Mouse (Mus musculus) hindbrain, embryonic 16.5 days (tissue): ENCODE measurements around the gene Usp6nl. TPM values are rescaled to one million over a fixed set of nuclear protein-coding genes. Genes with fewer than 3 reads are reported as not detected.
A peak's percentile ranks its signal among the peaks of the same experiment; 100 is the strongest.

Experiments
- ATAC-seq: fragments of 200-750 bp; cut with Nextera tagmentation; 2 replicates; pipeline ENCODE4 v1.8.0; 2017; ENCODE audit warnings: moderate TSS enrichment, moderate library complexity
- H3K27ac ChIP-seq: fragments of 300-500 bp; sonication (generic); 2 replicates; pipeline ENCODE4 v1.5.1; 2014; ENCODE audit warnings: low read depth, mild to moderate bottlenecking, control low read depth, low read length, moderate library complexity
- H3K27me3 ChIP-seq: fragments of 300-500 bp; sonication (generic); replicated peaks from 2 replicates; pipeline ENCODE4 v1.6.1; 2014; ENCODE audit warnings: low read length; ENCODE audit not compliant: control insufficient read depth, insufficient read depth
- H3K36me3 ChIP-seq: fragments of 300-500 bp; sonication (generic); 2 replicates; pipeline ENCODE4 v1.6.1; 2014; ENCODE audit warnings: mild to moderate bottlenecking, low read length, moderate library complexity, mixed read lengths; ENCODE audit not compliant: control insufficient read depth, insufficient read depth
- H3K4me1 ChIP-seq: fragments of 300-500 bp; sonication (generic); 2 replicates; pipeline ENCODE4 v1.6.1; 2014; ENCODE audit warnings: low read depth, low read length; ENCODE audit not compliant: control insufficient read depth, insufficient read depth
- H3K4me2 ChIP-seq: fragments of 300-500 bp; sonication (generic); 2 replicates; pipeline ENCODE4 v1.6.1; 2014; ENCODE audit warnings: mild to moderate bottlenecking, low read length, control low read depth, moderate library complexity
- H3K4me3 ChIP-seq: fragments of 300-500 bp; sonication (generic); 2 replicates; pipeline ENCODE4 v1.5.1; 2014; ENCODE audit warnings: mild to moderate bottlenecking, low read length, control low read depth, moderate library complexity
- H3K9ac ChIP-seq: fragments of 300-500 bp; sonication (generic); 2 replicates; pipeline ENCODE4 v1.6.1; 2014; ENCODE audit warnings: low read depth, mild to moderate bottlenecking, control low read depth, low read length, moderate library complexity
- H3K9me3 ChIP-seq: fragments of 300-500 bp; sonication (generic); 2 replicates; pipeline ENCODE4 v1.6.1; 2014; ENCODE audit warnings: mild to moderate bottlenecking, low read length, moderate library complexity; ENCODE audit not compliant: control insufficient read depth
- WGBS: fragments of 180-500 bp; shearing (Covaris S2); extraction: QIAGEN DNeasy Blood & Tissue Kit; methylation state at CpG from one replicate; pipeline ENCODE4 v1.1.7; 2014; 5-methylcytosine and 5-hydroxymethylcytosine counted together
- polyA plus RNA-seq: library from polyadenylated mRNA; unstranded; fragments of >200 nt; fragmentation: Nextera tagmentation; extraction: Ambion mirVana; gene quantifications from 2 replicates; pipeline ENCODE4 v1.2.1, GENCODE M21; 2015

The Usp6nl gene
- polyA plus RNA-seq, 1 experiment from 2014 or later: 6.0 TPM

DNA sequence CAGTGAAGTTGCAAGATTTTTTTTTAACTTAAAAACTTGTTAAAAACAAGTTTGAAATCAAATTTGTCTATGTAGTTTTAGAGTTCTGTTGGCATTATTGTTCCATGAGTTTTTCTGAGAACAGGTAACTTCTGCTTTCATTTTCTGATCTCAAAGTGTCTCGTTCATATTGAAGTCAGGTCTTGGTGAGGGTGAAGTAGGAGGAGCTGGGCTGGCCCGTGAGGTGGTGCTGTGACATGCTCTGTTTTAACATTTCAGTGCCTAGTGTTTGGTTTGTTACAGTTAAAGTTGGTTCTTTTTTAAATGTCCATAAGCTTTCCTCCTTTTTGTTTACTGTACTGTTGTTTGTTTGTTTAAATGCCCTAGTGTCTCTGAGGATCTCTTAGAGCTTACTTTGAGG, 15.0 kb downstream of the Usp6nl start:
- Histone ChIP-seq H3K4me3 (no peak overlapping the region), H3K9ac (no peak overlapping the region), H3K27ac (no peak overlapping the region), H3K4me1 (no peaks in the 10 kb centered on the region), H3K9me3 (no peaks in the 10 kb centered on the region), H3K27me3 (no peaks in the 10 kb centered on the region), H3K36me3 (no peaks in the 10 kb centered on the region), H3K4me2 (no peak overlapping the region)
- 84% methylated on average over 2 of the region's 2 CpGs for WGBS
- ATAC-seq: no peak

DNA sequence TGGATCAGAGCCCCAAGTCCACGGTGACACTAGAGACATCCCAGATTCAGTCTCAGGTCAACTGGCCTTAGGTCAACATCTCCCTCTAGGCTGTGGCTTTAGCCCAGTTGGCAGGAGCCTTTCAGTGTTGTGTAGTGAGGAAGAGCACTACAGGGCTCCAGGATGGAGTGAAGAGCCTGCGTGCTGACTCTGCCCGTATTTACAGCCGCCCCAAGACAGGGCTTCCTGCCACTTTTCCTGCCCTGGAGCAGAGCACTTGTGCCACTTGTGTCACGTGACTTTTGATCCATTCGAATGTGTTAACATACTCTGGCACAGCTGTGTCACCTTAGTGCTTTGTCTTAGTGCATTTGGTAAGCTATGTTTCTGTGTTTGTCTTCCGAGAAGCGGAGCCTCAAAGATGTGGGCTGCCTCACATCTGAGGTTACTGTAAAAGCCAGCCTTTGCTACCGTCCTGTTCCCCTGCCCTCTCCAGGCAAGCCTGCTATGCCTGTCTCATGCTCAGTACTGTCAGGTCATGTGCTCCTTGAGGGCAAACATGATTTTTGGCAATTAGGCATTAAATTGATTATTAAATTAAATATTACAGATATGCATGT, 15.7 kb downstream of the Usp6nl start:
- Histone ChIP-seq H3K4me2 (no peak overlapping the region), H3K36me3 (no peaks in the 10 kb centered on the region), H3K4me3 (no peak overlapping the region), H3K9ac (no peak overlapping the region), H3K27me3 (no peaks in the 10 kb centered on the region), H3K9me3 (no peaks in the 10 kb centered on the region), H3K4me1 (no peaks in the 10 kb centered on the region), H3K27ac (no peak overlapping the region)
- 81% methylated on average over 9 of the region's 9 CpGs for WGBS
- ATAC-seq: peak; percentile 27; the same call in 1 of the 2 replicates

DNA sequence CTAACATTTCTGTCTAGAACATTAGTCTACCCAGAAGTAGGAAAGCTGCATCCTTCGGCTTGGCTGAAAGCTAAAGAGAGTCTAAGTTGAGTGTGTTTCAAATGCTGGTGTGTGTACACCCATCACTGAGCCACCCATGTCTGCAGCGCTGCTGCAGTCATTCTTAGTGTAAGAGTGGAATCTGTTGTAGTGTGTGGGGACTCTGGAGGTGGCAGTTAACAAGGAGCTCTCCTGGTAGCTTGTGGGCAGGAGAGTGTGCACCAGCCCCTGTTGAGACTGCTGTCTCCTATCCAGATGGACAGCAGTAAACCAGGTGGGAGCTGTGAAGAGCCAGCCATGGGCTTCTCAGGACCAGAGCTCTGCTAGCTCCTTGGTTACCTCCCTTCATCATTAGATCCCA, 18.0 kb downstream of the Usp6nl start:
- no peaks in the 10 kb centered on the region for H3K4me1 ChIP-seq
- no peak overlapping the region for H3K9ac ChIP-seq
- no peaks in the 10 kb centered on the region for H3K9me3 ChIP-seq
- no peak for ATAC-seq
- no peaks in the 10 kb centered on the region for H3K27me3 ChIP-seq
- 100% methylated on average over 2 of the region's 2 CpGs for WGBS
- no peak overlapping the region for H3K27ac ChIP-seq
- no peak overlapping the region for H3K4me3 ChIP-seq
- no peak overlapping the region for H3K4me2 ChIP-seq
- no peaks in the 10 kb centered on the region for H3K36me3 ChIP-seq

DNA sequence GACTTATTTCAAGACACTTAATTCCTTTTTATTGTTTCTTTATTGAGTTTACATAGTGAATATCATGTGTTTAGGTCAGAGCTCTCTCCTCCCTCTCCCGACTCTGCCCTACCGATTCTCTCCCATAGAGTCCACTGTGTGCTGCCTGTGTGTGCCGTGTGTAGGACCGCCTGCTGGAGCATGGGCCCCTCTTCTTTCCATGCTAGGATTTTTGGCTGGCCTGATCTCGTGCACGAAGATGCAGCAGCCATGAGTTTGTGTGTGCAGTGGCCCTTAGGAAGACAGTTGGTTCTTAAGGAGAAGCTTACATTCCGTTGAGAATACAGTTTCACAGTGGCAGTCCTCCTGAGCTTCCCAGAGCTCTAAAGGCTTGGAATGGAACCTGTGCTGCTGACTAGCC, 19.0 kb downstream of the Usp6nl start:
- H3K9ac ChIP-seq: no peak overlapping the region
- no peaks in the 10 kb centered on the region for H3K4me1 ChIP-seq
- no peaks in the 10 kb centered on the region for H3K36me3 ChIP-seq
- no peaks in the 10 kb centered on the region for H3K27me3 ChIP-seq
- ATAC-seq: no peak
- no peak overlapping the region for H3K4me3 ChIP-seq
- H3K27ac ChIP-seq: no peak overlapping the region
- no peaks in the 10 kb centered on the region for H3K9me3 ChIP-seq
- no peak overlapping the region for H3K4me2 ChIP-seq
- WGBS: 86% methylated on average over 7 of the region's 7 CpGs

DNA sequence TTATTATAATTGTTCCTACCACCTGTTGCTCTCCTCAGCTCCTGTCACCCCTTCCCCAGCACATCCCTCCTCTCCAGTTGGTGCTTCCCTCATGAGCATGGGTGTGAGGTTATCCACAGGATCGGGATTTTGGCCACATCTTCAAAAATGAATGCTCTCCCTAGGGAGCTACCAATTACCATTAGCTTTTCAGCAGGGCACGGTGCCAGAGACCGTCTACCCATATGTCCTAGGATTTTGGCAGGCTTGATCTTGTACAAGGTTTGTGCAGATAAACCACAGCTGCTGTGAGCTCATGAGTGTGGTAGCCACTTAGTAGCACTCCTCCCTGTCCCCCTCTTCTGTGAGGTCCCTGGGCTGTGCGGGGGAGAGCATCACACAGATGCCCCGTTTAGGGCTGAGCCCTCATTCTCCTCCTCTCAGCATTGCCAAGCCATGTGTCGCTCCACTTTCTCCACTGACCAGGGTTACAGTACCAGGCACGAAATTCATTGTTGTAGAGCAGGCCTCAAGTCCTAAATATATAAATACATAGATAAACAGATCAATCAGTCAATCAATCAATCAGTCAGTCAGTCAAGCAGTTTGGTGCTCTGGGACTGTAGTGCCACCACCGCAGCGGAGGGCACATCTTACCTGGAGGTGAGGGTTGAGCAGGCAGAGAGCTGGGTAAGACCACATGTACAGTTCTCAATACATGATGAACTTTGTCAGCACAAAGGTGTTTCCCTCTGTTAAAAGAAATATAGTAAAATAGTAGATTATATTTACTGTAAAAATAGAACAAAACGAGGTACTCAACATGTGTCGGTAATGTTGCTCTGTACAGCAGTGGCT, 27.0 kb downstream of the Usp6nl start:
- Histone ChIP-seq H3K27ac (no peak overlapping the region), H3K4me2 (no peak overlapping the region), H3K27me3 (no peaks in the 10 kb centered on the region), H3K36me3 (no peaks in the 10 kb centered on the region), H3K9ac (no peak overlapping the region), H3K9me3 (no peaks in the 10 kb centered on the region), H3K4me1 (peaks cover 4% of the 10 kb centered on the region), H3K4me3 (no peak overlapping the region)
- peak; percentile 86 for ATAC-seq
- 66% methylated on average over 11 of the region's 11 CpGs for WGBS

DNA sequence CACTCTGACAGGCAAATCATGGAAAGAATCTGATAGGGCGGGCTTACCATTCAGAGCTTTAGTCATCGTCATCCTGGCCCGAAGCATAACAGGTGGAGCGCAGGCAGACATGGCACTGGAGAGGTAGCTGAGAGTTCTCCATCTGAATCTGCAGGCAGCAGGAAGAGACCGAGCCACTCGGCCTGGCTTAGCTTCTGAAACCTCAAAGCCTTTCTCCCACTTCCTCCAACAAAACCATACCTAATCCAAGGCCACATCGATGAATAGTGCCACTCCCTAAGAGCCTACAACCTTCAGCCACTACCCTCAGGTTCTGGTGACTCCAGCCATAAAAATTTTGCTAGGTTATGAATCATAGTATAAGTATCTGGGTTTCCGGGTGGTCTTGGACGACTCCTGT, 27.7 kb downstream of the Usp6nl start:
- WGBS: 84% methylated on average over 9 of the region's 9 CpGs
- no peaks in the 10 kb centered on the region for H3K36me3 ChIP-seq

DNA sequence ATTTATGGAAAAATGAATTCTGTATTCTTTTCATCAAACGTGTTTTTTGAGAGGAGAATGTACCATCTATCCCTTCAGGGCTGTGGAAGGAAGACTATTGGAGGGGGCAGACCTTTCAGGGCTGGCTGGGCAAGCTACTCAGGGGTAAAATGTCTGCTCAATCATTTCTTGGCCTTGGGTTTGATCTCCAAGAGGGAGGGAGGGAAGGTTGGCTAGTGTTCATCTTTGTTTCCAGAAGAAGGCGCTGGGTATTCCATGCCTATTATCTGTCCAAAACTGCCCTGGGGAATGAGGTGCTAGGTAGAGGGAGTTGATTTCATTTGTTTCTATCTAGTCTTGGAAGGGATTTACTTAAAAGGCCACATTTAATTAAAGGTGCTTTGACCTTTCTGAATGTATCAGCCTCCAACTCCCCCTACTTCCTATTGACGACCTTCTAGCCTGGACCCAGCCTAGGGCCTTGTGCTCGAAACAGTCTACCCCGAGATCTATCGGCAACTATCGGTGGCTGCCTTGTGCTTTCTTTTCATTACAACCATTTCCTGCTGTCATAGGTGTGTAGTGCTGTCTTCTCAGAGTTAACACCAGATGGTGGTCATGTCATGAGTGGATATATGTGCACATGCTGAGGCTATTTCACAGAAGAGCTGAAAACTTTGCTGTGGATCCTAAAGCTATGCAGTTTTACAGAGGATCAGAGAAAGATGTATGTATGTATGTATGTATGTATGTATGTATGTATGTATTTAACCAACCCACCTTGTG, 28.6 kb downstream of the Usp6nl start:
- Histone ChIP-seq H3K27ac (no peak overlapping the region), H3K4me1 (peaks cover 4% of the 10 kb centered on the region), H3K4me2 (no peak overlapping the region), H3K9ac (no peak overlapping the region), H3K4me3 (no peak overlapping the region), H3K36me3 (no peaks in the 10 kb centered on the region), H3K27me3 (no peaks in the 10 kb centered on the region), H3K9me3 (no peaks in the 10 kb centered on the region)
- WGBS: 75% methylated on average over 7 of the region's 7 CpGs
- ATAC-seq: no peak

More for the DNA sequence above, 27.7 kb downstream of the Usp6nl start:
- Histone ChIP-seq H3K27me3 (no peaks in the 10 kb centered on the region), H3K4me2 (no peak overlapping the region), H3K9me3 (no peaks in the 10 kb centered on the region), H3K9ac (no peak overlapping the region), H3K4me3 (no peak overlapping the region), H3K27ac (no peak overlapping the region), H3K4me1 (peaks cover 4% of the 10 kb centered on the region)
- ATAC-seq: no peak

DNA sequence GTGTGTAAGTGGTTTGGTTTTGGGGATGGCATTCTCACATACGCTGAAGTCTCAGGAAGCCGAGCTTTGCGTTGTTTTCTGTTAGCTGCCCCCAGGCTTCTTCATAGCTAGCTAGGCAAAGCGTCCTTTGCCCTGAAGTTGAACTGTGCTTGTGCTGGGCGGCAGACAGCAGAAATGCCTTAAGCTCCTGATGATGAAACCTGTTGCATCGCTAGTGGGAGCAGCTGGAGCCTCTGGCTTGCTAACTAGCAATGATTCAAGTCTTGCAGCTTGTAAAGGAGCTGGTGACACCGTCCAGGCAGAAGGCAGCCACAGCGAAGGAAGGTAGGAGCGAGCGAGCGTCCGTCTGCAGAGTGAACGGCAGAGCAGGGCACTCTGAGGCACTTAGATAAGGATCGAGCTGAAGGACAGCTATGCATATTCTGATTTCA, 30.1 kb downstream of the Usp6nl start:
- 53% methylated on average over 14 of the region's 14 CpGs for WGBS
- H3K4me2 ChIP-seq: peak overlapping the region; percentile 24
- 0 out of 2 replicates have a peak, but pooled peaks have one; percentile 31 for ATAC-seq

DNA sequence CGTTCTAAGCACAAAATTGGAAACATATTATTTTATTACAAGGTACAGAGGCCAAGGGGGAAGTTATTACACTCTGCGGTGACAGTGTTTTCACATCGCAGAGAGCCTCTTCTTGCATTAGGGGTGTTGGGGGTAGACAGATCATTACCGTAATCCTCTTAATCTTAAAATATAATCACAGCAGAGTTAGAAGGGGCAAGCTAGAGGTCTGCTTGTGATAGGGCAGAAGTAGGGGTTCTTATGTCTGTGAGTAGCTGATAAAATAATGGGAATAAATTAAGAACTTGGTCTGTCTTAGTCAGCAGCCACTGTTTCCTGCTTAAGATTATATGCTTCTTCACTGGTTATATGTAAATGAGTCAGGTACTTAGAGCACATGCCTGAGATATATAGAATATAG, 30.6 kb downstream of the Usp6nl start:
- H3K27me3 ChIP-seq: no peaks in the 10 kb centered on the region
- no peaks in the 10 kb centered on the region for H3K9me3 ChIP-seq
- 77% methylated on average over 4 of the region's 4 CpGs for WGBS
- no peak overlapping the region for H3K9ac ChIP-seq
- no peaks in the 10 kb centered on the region for H3K36me3 ChIP-seq
- ATAC-seq: 0 out of 2 replicates have a peak, but pooled peaks have one; percentile 12
- H3K4me3 ChIP-seq: no peak overlapping the region
- peak overlapping the region; percentile 24 for H3K4me2 ChIP-seq
- no peak overlapping the region for H3K27ac ChIP-seq
- peaks cover 4% of the 10 kb centered on the region for H3K4me1 ChIP-seq

More for the DNA sequence above, 30.1 kb downstream of the Usp6nl start:
- Histone ChIP-seq H3K27me3 (no peaks in the 10 kb centered on the region), H3K9ac (0 out of 2 replicates have a peak overlapping the region, but pooled peaks have one; percentile 2), H3K27ac (no peak overlapping the region), H3K36me3 (no peaks in the 10 kb centered on the region), H3K9me3 (no peaks in the 10 kb centered on the region), H3K4me3 (no peak overlapping the region), H3K4me1 (peaks cover 4% of the 10 kb centered on the region)
